Mouse (Mus musculus): ENCODE results near the gene Phrf1.

DNA sequence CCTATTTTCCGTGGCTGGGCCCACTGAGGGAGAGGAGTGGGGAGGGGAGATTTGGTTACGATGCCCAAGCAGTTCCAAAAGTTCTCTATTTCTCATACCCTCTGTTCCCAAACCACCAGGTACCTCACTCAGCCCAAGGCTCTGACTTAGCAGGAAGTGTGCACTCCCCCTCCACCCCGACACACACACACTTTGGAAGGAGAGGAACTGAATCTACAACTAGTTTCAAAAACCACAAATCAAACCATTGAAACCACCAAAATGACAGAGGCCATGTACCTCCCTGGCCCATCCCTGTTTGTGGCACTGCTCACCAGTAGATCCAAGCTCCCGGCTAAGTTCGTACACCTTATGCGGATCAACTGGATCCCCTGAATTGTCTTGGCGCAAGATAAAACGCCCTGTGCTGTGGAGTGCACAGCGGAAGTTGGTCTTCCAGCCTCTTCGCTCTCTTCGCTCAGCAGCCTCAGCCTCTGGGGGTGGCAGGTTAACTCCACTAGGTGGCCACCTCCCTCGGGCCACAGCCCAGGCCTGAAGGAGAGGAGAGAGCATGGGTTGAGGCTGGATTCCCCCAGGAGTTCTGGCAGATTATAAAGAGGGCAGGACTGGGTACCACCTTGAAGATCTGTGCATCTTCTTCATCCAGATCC is 36.3 kb downstream of the Phrf1 start:
- TF ChIP-seq POLR2A (IDR thresholded peaks at IDR 0.05; ENCODE audit: control insufficient read depth in 1 of 2, insufficient read depth in 1 of 2, low read depth in 1 of 2, low read length in 2 of 2, poor library complexity in 1 of 2) (no peak), GATA1 (IDR thresholded peaks at IDR 0.05; ENCODE audit: low read depth, low read length) (no peak), EP300 (IDR thresholded peaks at IDR 0.05; ENCODE audit: low read depth in 1 of 2, low read length in 2 of 2) (no peak), CTCF (IDR thresholded peaks at IDR 0.05 in 2 of 3, conservative IDR thresholded peaks at IDR 0.05 in 1 of 3; ENCODE audit: control insufficient read depth in 1 of 3, insufficient read depth in 1 of 3, low read depth in 2 of 3, low read length in 3 of 3, poor library complexity in 1 of 3, severe bottlenecking in 1 of 3) (peak in 2 of 3 experiments; percentile 41 to 46; a peak in 5 of 6 replicates), TBP (IDR thresholded peaks at IDR 0.05; ENCODE audit: low read depth, low read length) (no peak), POLR2AphosphoS2 (IDR thresholded peaks at IDR 0.05; ENCODE audit: low read length) (no peak; the same call in 1 of the 2 replicates), TAL1 (IDR thresholded peaks at IDR 0.05; ENCODE audit: low read length) (no peak), NRF1 (IDR thresholded peaks at IDR 0.05; ENCODE audit: insufficient read depth, low read depth, low read length, poor library complexity, severe bottlenecking) (no peak), ZNF384 (IDR thresholded peaks at IDR 0.05; ENCODE audit: low read depth, low read length) (no peak), ELF1 (IDR thresholded peaks at IDR 0.05; ENCODE audit: low read depth, low read length) (no peak), HCFC1 (IDR thresholded peaks at IDR 0.05; ENCODE audit: low read depth, low read length) (no peak)

All from MEL (cell line).